Mouse (Mus musculus): ENCODE measurements around the gene Gpr155.

The Gpr155 gene

DNA sequence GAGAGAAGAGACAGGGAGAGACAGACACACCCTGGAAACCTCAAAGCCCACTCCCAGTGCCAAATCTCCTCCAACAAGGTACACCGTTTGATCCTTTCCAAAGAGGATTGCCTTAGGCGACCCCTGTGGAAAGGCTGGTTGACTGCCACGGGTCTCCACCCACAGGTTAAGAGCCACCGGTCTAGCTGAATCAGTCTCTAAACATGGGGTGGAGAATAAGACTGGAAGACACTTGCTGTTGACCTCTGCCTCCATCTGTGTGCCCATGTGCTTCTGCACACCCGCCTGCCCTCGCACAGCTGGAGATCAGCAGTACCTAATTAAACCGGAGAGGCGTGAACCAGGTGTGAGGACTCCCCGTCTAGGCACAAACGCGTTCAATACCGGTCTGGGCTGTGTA is 63.4 kb downstream of the Gpr155 start:
- no peak for DNase-seq (ENCODE audit: low read depth)

GRCm38 (mm10) chr2:73319218-73319617 is 67.2 kb downstream of the Gpr155 start:
- DNase-seq (ENCODE audit: low read depth) = no peak

- DNase-seq (ENCODE audit: low read depth) = no peak
Observed at GRCm38 (mm10) chr2:73317426-73317825, 68.9 kb downstream of the Gpr155 start.

GRCm38 (mm10) chr2:73314311-73314710 is 72.1 kb downstream of the Gpr155 start:
- DNase-seq (ENCODE audit: low read depth) = no peak

- peak; percentile 56 for DNase-seq (ENCODE audit: low read depth)
Observed at GRCm38 (mm10) chr2:73313117-73313501, 73.3 kb downstream of the Gpr155 start.

- peak; percentile 98 for DNase-seq (ENCODE audit: low read depth)
Observed at GRCm38 (mm10) chr2:73312152-73313116, 73.9 kb downstream of the Gpr155 start, which contains the start of the genes Scrn3 and Cir1. TSS of gene Scrn3 (plus strand) at chr2:73312601. TSS of gene Cir1 (minus strand) at chr2:73312701.

DNA sequence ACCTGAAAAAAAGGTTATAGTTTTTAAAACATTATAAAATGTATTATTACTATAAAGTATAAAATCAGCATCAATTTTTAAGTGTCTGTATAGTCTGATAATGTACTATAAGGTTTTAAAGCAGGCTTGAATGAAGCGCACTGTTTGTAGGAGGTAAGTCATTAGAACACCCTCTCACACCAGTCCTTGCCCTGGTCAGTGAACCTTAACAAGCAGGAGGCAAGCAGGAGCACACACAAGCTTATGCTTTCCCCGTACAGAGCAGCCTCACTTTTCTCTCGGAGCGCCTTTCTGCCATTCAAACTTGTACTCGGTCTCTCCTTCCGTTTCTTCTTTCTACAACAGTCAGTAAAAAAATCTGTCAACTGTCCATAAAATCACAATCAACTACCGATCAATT is 80.4 kb downstream of the Gpr155 start:
- no peak for DNase-seq (ENCODE audit: low read depth)

GRCm38 (mm10) chr2:73304506-73304905 is 81.9 kb downstream of the Gpr155 start:
- DNase-seq (ENCODE audit: low read depth) = no peak

DNA sequence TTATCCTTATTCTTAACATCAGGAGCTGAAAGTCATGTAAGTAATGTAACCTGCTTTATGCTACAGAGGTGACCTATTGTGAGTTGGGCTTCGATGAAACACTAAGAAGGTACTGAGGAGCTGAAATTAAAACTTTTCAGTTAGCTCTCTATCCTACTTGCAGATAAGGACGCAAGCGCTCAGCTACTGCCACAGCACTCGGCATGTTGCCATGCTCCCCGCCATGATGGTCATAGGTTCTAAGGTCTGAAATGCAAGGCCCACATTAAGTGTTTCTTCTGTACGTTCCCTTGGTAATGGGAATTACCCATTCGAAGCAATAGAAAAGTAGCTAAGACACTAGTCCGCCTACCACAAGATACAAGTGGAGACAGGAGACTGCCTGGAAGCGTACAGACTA is 83.7 kb downstream of the Gpr155 start:
- no peak for DNase-seq (ENCODE audit: low read depth)

DNA sequence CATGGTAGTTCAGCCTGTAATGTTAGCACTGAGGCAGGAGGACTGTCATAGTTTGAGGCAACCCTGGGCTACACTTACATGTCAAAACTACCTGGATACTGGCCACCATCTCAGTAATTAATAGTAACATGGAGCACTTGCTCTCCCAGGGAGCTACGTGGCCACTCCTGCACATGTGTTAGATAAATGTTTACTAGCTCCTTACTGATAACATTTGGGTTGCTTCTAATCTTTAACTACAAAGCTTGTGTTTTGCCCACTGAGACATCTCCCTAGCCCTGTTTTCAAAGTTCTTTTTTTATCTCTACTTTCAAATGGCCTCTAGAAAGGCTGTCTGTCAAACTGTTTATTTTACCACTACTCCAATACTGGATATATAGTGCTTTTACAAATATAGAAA is 84.4 kb downstream of the Gpr155 start:
- DNase-seq (ENCODE audit: low read depth) = no peak

DNA sequence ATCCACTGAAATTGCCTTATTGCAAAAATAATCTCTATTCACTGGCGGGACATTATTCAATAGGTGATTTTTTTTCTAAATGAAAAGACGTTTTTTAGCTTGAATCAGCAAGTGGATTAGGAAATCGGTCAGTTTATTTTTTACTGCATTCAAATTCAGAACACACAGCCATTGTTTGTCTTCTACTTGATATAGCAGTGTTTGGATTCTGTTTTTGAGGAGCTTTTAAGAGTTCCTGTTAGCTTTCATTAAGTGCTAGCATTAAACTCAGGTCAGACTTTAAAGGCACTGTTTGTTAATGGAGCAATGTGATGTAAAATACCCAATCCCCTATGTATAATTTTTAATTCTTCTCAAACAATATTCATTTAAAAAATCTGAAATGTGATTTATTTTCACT is 87.5 kb downstream of the Gpr155 start:
- DNase-seq (ENCODE audit: low read depth) = no peak

- no peak for DNase-seq (ENCODE audit: low read depth)
Observed at GRCm38 (mm10) chr2:73298154-73298553, 88.2 kb downstream of the Gpr155 start.

DNA sequence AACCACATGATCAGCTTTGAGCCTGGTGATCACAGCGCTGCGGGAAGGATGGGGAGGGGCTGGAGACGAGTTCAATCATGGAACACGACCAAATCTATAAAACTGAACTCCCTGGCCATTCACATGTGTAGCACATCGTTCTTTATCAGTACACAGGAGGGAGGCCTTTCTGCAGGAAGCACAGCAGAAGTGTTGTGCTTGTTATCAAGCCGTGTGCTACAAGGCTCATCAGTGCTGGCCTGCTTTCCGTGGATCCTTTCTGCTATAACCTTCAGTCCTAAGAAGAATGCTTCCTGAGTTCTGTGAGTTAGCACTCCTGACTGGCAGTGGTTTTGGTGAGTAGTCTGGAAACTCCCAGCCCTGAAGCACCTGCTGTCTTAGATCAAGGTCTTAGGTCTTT is 91.3 kb downstream of the Gpr155 start:
- no peak for DNase-seq (ENCODE audit: low read depth)

All from NIH3T3 (cell line).